Mouse (Mus musculus): ENCODE results near the gene Olfr1324.
"Not testable (repeated sequence)": the region's sequence is repeated elsewhere in the genome, so short reads cannot be mapped to it uniquely, and the experiment has no call there.

The Olfr1324 gene

DNA sequence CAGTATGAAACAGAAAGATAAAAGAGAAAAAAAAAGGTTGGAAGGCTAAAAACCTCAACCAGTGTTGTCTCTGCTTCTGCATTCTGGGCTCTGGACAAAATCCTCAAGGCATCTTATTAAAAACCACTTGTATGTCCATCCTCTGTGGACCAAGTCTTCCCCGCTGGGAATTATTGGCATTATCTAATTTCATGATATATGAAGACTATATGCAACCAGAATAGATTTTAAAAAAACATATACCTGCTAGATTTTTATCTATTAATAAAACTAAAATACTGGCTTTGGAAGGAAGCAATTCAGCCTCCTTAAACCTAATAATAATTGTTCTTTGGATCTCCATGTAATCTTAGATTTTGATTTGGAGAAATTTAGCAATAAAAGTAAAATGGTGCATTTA, at the start of gene Olfr1324:
Gene Olfr1324 (minus strand): TSS at position 101 of the 400 bp plus-strand sequence.
- DNase-seq, result no peak

DNA sequence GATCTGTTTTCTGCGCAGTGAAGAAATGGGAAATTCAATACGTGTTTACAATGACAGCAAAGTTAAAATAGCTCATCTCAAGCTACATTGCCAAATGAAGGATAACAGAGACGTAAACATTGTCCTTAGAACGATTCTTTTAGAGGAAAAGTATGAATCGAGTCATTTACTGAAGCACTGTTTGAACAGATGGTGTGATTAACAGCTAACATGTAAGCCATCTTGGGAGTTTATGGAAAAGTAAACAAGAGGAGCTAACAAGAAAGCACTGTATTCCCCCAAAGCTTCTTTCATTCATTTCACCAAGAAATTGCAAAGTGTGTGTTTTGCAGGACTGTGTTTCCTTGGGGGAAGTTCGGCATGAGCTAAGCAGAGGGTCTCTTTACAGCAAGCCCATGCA, 42.0 kb upstream of the Olfr1324 start:
- not testable (repeated sequence) for DNase-seq

DNA sequence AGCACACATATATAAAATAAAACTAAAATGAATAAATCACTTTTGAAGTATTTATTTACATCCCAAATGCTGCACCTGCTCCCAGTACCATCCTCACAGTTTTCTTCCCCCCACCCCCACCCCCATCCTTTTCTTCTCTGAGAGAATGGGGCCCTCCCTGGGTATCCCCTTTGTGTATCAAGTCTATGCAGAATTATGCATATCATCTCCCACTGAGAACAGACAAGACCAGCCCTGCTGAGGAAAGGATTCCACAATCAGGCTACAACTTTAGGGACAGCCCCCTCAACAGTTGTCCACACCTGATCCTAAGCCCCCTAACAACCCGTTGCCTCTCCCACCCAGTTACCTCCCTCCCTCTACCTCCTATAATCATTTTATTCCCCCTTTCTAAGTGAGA, 27.8 kb upstream of the Olfr1324 start:
- DNase-seq, result no peak

DNA sequence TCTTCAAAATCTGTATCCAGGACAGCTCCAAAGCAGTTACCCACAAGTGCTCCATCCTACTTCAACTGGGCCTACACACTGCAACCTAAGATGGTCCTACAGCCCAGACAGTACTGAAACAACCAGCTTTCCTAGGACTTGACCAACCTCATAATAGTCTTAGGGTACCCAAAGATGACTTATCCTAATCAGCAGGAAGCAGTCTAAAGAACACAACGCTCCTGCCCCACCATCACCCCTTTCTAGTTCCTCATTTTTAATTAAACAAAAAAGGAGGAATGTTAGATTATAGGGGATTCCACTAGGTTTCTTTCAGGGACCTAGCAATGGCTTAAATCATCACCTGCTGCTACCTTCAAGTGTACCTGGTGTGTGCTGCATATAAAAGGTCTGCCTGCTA, 15.1 kb upstream of the Olfr1324 start:
- no peak for DNase-seq

- no peak for DNase-seq
These were observed 14.4 kb upstream of the Olfr1324 start for GRCm38 (mm10) chrX:50442696-50443095.

DNA sequence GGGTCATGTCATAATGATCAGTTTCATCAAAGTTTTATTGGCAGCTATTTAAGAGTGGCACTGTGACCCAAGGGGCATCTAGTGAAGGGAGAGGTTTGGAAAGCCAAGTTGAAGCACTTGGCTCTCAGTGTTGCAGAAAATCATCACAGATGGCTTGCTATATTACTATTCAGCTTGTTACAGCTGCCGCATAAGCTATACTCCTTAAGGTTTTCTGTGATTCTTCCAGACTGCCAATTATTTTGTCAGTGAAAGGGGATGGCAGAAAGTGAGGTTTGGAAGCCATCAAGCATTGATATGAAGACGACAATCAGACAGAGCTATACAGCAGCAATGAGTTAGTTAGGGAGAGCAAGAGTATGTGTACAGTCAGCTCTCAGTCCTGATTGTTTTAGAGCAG, 4.2 kb upstream of the Olfr1324 start:
- DNase-seq, result no peak

DNA sequence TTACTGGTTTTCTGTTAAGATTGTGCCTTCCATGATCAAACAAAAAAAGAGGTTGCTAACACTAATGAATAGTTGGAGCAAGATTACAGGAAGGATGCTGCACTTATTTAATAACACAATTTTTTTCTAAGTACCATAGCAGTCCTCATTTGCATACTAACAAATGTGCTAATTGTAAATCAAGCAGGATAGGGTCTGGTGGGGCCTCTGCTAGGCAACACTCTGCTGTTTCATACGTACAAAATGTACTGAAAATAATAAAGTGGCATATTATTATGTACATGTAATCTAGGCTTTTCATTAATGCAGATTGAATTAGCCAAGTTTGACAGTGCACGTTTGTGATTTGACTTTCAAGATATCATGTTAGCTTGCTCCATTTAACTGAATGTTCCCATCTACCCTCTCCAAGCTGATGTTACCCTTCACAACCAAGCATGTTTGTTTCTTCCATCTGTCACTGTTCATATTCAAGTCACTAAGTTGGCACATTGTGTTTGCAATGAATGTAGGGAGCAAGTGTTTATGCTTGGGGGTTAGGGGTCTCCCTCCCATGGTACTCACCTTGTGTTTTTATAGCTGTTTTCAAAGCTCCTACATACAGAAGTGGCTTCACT, 478 bp downstream of the Olfr1324 start:
- DNase-seq, result no peak

GRCm38 (mm10) chrX:50425899-50426436, 2.3 kb downstream of the Olfr1324 start:
- no peak for DNase-seq

- DNase-seq, result not testable (repeated sequence)
These were observed 17.9 kb downstream of the Olfr1324 start for GRCm38 (mm10) chrX:50410361-50410760.

DNA sequence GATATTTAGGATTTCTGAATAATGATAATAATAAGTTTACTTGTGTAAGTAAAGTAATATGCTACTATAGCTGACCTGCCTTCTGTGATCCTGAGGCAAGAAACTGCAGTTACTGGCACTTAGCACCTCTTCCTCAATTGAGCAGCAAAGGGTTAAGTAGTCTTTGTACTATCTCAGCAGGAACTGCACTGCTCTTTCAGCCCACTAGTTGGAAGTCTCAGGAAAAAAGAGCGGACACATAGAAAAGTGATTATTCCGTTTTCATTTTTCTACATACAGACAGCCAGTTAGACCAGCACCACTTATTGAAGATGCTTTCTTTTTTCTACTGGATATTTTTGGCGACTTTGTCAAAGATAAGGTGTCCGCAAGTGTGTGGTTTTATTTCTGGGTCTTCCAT, 37.7 kb downstream of the Olfr1324 start:
- DNase-seq, result not testable (repeated sequence)

- no peak for DNase-seq
These were observed 53.3 kb downstream of the Olfr1324 start for GRCm38 (mm10) chrX:50374978-50375377.

Measured in thymus, adult 18-20 months (tissue).